Mouse (Mus musculus): ENCODE data around the gene Ogfod2. TPM values are rescaled to one million over a fixed set of nuclear protein-coding genes. Genes with fewer than 3 reads are reported as not detected.

Ogfod2 gene
- 14.8 and 35.5 TPM in 2 replicates for polyA plus RNA-seq (2011; ENCODE audit: insufficient read depth, insufficient read length, low replicate concordance, missing spikeins)

GRCm38 (mm10) chr5:124111742-124112497 lies at the start of gene Ogfod2:
Ogfod2 (plus strand) TSS chr5:124112297.
- peaks cover 2% of the 10 kb centered on the region; the same call in 1 of the 2 replicates for H3K4me1 ChIP-seq (ENCODE audit: control insufficient read depth, insufficient read depth, low read length)
- TF ChIP-seq CTCF (IDR thresholded peaks at IDR 0.05; ENCODE audit: control insufficient read depth, insufficient read depth, low read length) = peak; percentile 45; the same call in 1 of the 2 replicates
- peak; percentile 66; the same call in 1 of the 2 replicates for TF ChIP-seq POLR2A (IDR thresholded peaks at IDR 0.05; ENCODE audit: borderline replicate concordance, control insufficient read depth, low read depth, low read length)
- peak within 1 kb of the TSS; percentile 96 for H3K27ac ChIP-seq (ENCODE audit: control insufficient read depth, insufficient read depth, low read depth, low read length, poor library complexity)
- WGBS = under 1% methylated on average over 66 of the region's 66 CpGs
- peak within 1 kb of the TSS; percentile 95 for H3K4me3 ChIP-seq (replicated peaks; ENCODE audit: control insufficient read depth, low read depth, low read length)

GRCm38 (mm10) chr5:124069657-124070056 lies 42.4 kb upstream of the Ogfod2 start:
- 86% methylated on average over 3 of the region's 3 CpGs for WGBS
- TF ChIP-seq CTCF (IDR thresholded peaks at IDR 0.05; ENCODE audit: control insufficient read depth, insufficient read depth, low read length) = no peak
- H3K4me1 ChIP-seq (ENCODE audit: control insufficient read depth, insufficient read depth, low read length) = no peaks in the 10 kb centered on the region
- no peak overlapping the region for H3K4me3 ChIP-seq (replicated peaks; ENCODE audit: control insufficient read depth, low read depth, low read length)
- no peak overlapping the region for H3K27ac ChIP-seq (ENCODE audit: control insufficient read depth, insufficient read depth, low read depth, low read length, poor library complexity)

DNA sequence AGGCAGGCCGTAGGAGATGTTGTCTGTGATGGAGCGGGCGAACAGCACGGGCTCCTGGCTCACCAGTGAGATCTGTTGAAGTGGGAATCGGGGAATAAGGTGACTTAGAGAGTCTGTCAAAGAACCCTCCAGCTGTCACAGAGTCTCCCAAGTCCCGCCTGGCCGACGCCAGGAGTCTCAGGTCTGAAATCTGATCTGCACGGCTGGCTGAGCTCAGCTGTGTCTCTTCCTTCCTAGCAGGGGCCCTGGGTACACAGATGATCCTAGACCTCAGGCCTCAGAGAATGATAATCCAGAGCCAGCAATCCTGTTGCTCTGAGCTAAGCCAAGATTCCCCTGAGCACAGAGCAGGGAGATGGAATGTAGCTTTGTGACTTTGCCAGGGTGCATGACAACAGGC lies 38.4 kb upstream of the Ogfod2 start:
- Histone ChIP-seq H3K4me3 (replicated peaks; ENCODE audit: control insufficient read depth, low read depth, low read length) (no peak overlapping the region), H3K27ac (ENCODE audit: control insufficient read depth, insufficient read depth, low read depth, low read length, poor library complexity) (no peak overlapping the region), H3K4me1 (ENCODE audit: control insufficient read depth, insufficient read depth, low read length) (peaks cover 6% of the 10 kb centered on the region)
- 75% methylated on average over 9 of the region's 9 CpGs for WGBS
- TF ChIP-seq POLR2A (IDR thresholded peaks at IDR 0.05; ENCODE audit: borderline replicate concordance, control insufficient read depth, low read depth, low read length) (no peak), CTCF (IDR thresholded peaks at IDR 0.05; ENCODE audit: control insufficient read depth, insufficient read depth, low read length) (no peak)

- no peak overlapping the region for H3K27ac ChIP-seq (ENCODE audit: control insufficient read depth, insufficient read depth, low read depth, low read length, poor library complexity)
- no peak for TF ChIP-seq POLR2A (IDR thresholded peaks at IDR 0.05; ENCODE audit: borderline replicate concordance, control insufficient read depth, low read depth, low read length)
- TF ChIP-seq CTCF (IDR thresholded peaks at IDR 0.05; ENCODE audit: control insufficient read depth, insufficient read depth, low read length) = no peak
- H3K4me1 ChIP-seq (ENCODE audit: control insufficient read depth, insufficient read depth, low read length) = peaks cover 8% of the 10 kb centered on the region
- no peak overlapping the region for H3K4me3 ChIP-seq (replicated peaks; ENCODE audit: control insufficient read depth, low read depth, low read length)
- 9% methylated on average over 10 of the region's 10 CpGs for WGBS
Measured at GRCm38 (mm10) chr5:124074845-124075307, 37.2 kb upstream of the Ogfod2 start.

GRCm38 (mm10) chr5:124075716-124076115 lies 36.4 kb upstream of the Ogfod2 start:
- Histone ChIP-seq H3K4me1 (ENCODE audit: control insufficient read depth, insufficient read depth, low read length) (peaks cover 10% of the 10 kb centered on the region), H3K27ac (ENCODE audit: control insufficient read depth, insufficient read depth, low read depth, low read length, poor library complexity) (no peak overlapping the region), H3K4me3 (replicated peaks; ENCODE audit: control insufficient read depth, low read depth, low read length) (no peak overlapping the region)
- 35% methylated on average over 9 of the region's 9 CpGs for WGBS
- TF ChIP-seq POLR2A (IDR thresholded peaks at IDR 0.05; ENCODE audit: borderline replicate concordance, control insufficient read depth, low read depth, low read length) (no peak), CTCF (IDR thresholded peaks at IDR 0.05; ENCODE audit: control insufficient read depth, insufficient read depth, low read length) (no peak)

DNA sequence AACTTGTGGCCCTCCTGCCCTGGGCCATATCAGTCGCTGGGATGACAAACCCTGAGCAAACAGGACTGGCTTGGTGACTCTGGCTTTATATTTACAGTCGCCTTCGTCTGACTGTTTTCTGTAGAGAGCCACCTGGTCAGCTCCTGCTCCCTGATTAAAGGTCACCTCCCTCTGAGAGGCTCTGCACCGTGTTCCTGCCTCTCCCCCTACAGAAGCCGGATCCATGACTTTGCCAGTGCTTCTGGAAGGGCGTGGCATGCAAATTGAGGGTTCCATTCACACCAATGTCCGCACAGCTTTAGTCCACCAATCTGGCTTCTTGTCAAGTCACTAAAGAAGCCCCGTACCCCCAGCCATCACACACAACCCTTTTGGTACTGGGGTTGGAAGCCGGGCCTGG lies 35.5 kb upstream of the Ogfod2 start:
- Histone ChIP-seq H3K4me3 (replicated peaks; ENCODE audit: control insufficient read depth, low read depth, low read length) (no peak overlapping the region), H3K4me1 (ENCODE audit: control insufficient read depth, insufficient read depth, low read length) (peaks cover 10% of the 10 kb centered on the region), H3K27ac (ENCODE audit: control insufficient read depth, insufficient read depth, low read depth, low read length, poor library complexity) (no peak overlapping the region)
- WGBS = 79% methylated on average over 9 of the region's 9 CpGs
- TF ChIP-seq CTCF (IDR thresholded peaks at IDR 0.05; ENCODE audit: control insufficient read depth, insufficient read depth, low read length) (no peak), POLR2A (IDR thresholded peaks at IDR 0.05; ENCODE audit: borderline replicate concordance, control insufficient read depth, low read depth, low read length) (no peak)

- Histone ChIP-seq H3K4me1 (ENCODE audit: control insufficient read depth, insufficient read depth, low read length) (peaks cover 10% of the 10 kb centered on the region), H3K27ac (ENCODE audit: control insufficient read depth, insufficient read depth, low read depth, low read length, poor library complexity) (no peak overlapping the region), H3K4me3 (replicated peaks; ENCODE audit: control insufficient read depth, low read depth, low read length) (no peak overlapping the region)
- WGBS = 51% methylated on average over 13 of the region's 13 CpGs
- TF ChIP-seq POLR2A (IDR thresholded peaks at IDR 0.05; ENCODE audit: borderline replicate concordance, control insufficient read depth, low read depth, low read length) (no peak), CTCF (IDR thresholded peaks at IDR 0.05; ENCODE audit: control insufficient read depth, insufficient read depth, low read length) (no peak)
Measured at GRCm38 (mm10) chr5:124077241-124077640, 34.9 kb upstream of the Ogfod2 start.

- Histone ChIP-seq H3K4me3 (replicated peaks; ENCODE audit: control insufficient read depth, low read depth, low read length) (no peak overlapping the region), H3K27ac (ENCODE audit: control insufficient read depth, insufficient read depth, low read depth, low read length, poor library complexity) (no peak overlapping the region), H3K4me1 (ENCODE audit: control insufficient read depth, insufficient read depth, low read length) (peaks cover 10% of the 10 kb centered on the region)
- 56% methylated on average over 6 of the region's 6 CpGs for WGBS
- TF ChIP-seq POLR2A (IDR thresholded peaks at IDR 0.05; ENCODE audit: borderline replicate concordance, control insufficient read depth, low read depth, low read length) = no peak
- no peak for TF ChIP-seq CTCF (IDR thresholded peaks at IDR 0.05; ENCODE audit: control insufficient read depth, insufficient read depth, low read length)
Measured at GRCm38 (mm10) chr5:124077856-124078460, 34.1 kb upstream of the Ogfod2 start.
